Mouse (Mus musculus) layer of hippocampus, postnatal 14 days (tissue): Measurements from ENCODE around the gene Uba2. TPM values are rescaled to one million over a fixed set of nuclear protein-coding genes. Genes with fewer than 3 reads are reported as not detected.
"Not testable (repeated sequence)": the region's sequence is repeated elsewhere in the genome, so short reads cannot be mapped to it uniquely, and the experiment has no call there.

Source experiments
- DNase-seq, 2 experiments: peaks; one replicate each; pipeline ENCODE4 v3.0.0; 2021 to 2022; ENCODE audit warnings: low spot score in 2 of 2, mixed read lengths in 1 of 2
- long read RNA-seq, 2 experiments: library from polyadenylated mRNA; stranded (forward); transcript quantifications; one replicate each; pipeline ENCODE4 v2.0.0; 2021
- total RNA-seq, 2 experiments: library from RNA; stranded (reverse); gene quantifications; 2 replicates each; pipeline ENCODE4 v1.2.3; 2021

Gene Uba2
- total RNA-seq, result 10 to 100 TPM; 82.5 to 82.9 TPM
- long read RNA-seq, experiment 1, transcript Uba2-201 (17 exons, 2,579 nt), result major isoform, 79 of 90 reads
- long read RNA-seq, experiment 1, partial matches to known transcripts, result 5 of 90 reads
- long read RNA-seq, experiment 1, other reads (novel, unspliced or antisense), result 3 of 90 reads
- long read RNA-seq, experiment 2, transcript Uba2-201 (17 exons, 2,579 nt), result major isoform, 94 of 113 reads
- long read RNA-seq, experiment 2, transcript Uba2-209 (1 exons, 1,373 nt), result minor isoform, 6 of 113 reads
- long read RNA-seq, experiment 2, partial matches to known transcripts, result 5 of 113 reads
- long read RNA-seq, experiment 2, other reads (novel, unspliced or antisense), result 8 of 113 reads

- no peak for DNase-seq
Measured at GRCm38 (mm10) chr7:34169454-34169853, at the start of gene Uba2. Gene Uba2 (minus strand): TSS chr7:34169599.

GRCm38 (mm10) chr7:34218496-34218895 is 49.1 kb upstream of the Uba2 start:
- DNase-seq, result no peak

- no peak for DNase-seq
Measured at GRCm38 (mm10) chr7:34216474-34216873, 47.1 kb upstream of the Uba2 start.

GRCm38 (mm10) chr7:34215481-34215880 is 46.1 kb upstream of the Uba2 start:
- no peak for DNase-seq

- no peak for DNase-seq
Measured at GRCm38 (mm10) chr7:34214644-34215043, 45.2 kb upstream of the Uba2 start.

GRCm38 (mm10) chr7:34213281-34213680 is 43.9 kb upstream of the Uba2 start:
- no peak for DNase-seq

GRCm38 (mm10) chr7:34208027-34208745 is 38.8 kb upstream of the Uba2 start:
- DNase-seq, result no peak

GRCm38 (mm10) chr7:34206331-34206730 is 36.9 kb upstream of the Uba2 start:
- no peak for DNase-seq

GRCm38 (mm10) chr7:34202147-34202546 is 32.7 kb upstream of the Uba2 start:
- DNase-seq, result not testable (repeated sequence)

GRCm38 (mm10) chr7:34200829-34201228 is 31.4 kb upstream of the Uba2 start:
- DNase-seq, result no peak

- peak in 1 of 2 experiments; percentile 28 for DNase-seq
Measured at GRCm38 (mm10) chr7:34198346-34198745, 28.9 kb upstream of the Uba2 start.

GRCm38 (mm10) chr7:34196132-34197128 is 27.0 kb upstream of the Uba2 start, which contains the start of gene Pdcd2l:
Gene Pdcd2l (minus strand): TSS chr7:34196661.
- DNase-seq, result peak; percentile 90 to 94

- DNase-seq, result no peak
Measured at GRCm38 (mm10) chr7:34195632-34196031, 26.2 kb upstream of the Uba2 start.

- no peak for DNase-seq
Measured at GRCm38 (mm10) chr7:34192825-34193224, 23.4 kb upstream of the Uba2 start.

GRCm38 (mm10) chr7:34189376-34189989 is 20.1 kb upstream of the Uba2 start:
- DNase-seq, result no peak

GRCm38 (mm10) chr7:34183794-34184193 is 14.4 kb upstream of the Uba2 start:
- DNase-seq, result no peak

GRCm38 (mm10) chr7:34183356-34183755 is 14.0 kb upstream of the Uba2 start:
- DNase-seq, result no peak

- DNase-seq, result not testable (repeated sequence)
Measured at GRCm38 (mm10) chr7:34176241-34176640, 6.8 kb upstream of the Uba2 start.

GRCm38 (mm10) chr7:34172251-34172650 is 2.9 kb upstream of the Uba2 start:
- no peak for DNase-seq

- peak; percentile 92 to 93 for DNase-seq
Measured at GRCm38 (mm10) chr7:34168470-34169251, 738 bp downstream of the Uba2 start.
